Mouse (Mus musculus): ENCODE data around the gene Atr. TPM values are rescaled to one million over a fixed set of nuclear protein-coding genes. Genes with fewer than 3 reads are reported as not detected.
A peak's percentile ranks its signal among the peaks of the same experiment; 100 is the strongest.

The Atr gene
- total RNA-seq (2022): 1 to 10 TPM; 3.0 to 3.7 (median 3.5) TPM

- peak; percentile 86 to 89 for DNase-seq (ENCODE audit: low spot score in 2 of 2)
Observed at GRCm38 (mm10) chr9:95857414-95858026, at the start of gene Atr. Atr (plus strand) TSS chr9:95857597.

GRCm38 (mm10) chr9:95809596-95809995 is 47.8 kb upstream of the Atr start:
- DNase-seq (ENCODE audit: low spot score in 2 of 2): no peak

DNA sequence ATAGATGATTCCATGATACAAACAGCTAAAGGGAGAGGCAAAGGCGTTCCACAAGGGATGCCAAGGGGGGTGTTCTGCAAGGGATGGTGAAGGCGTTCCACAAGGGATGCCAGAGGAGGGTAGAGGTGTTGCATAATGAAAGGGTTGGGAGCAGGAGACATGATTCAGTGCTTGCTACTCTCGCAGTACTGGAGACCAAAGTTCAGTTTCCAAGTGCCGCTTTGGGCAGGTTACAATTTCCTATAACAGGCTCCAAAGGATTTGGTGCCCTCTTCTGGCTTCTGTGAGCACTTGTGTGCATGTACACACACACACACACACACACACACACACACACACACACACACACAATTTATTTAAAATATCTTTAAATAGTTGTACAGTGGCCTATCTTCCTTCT is 45.6 kb upstream of the Atr start:
- DNase-seq (ENCODE audit: low spot score in 2 of 2): no peak

DNA sequence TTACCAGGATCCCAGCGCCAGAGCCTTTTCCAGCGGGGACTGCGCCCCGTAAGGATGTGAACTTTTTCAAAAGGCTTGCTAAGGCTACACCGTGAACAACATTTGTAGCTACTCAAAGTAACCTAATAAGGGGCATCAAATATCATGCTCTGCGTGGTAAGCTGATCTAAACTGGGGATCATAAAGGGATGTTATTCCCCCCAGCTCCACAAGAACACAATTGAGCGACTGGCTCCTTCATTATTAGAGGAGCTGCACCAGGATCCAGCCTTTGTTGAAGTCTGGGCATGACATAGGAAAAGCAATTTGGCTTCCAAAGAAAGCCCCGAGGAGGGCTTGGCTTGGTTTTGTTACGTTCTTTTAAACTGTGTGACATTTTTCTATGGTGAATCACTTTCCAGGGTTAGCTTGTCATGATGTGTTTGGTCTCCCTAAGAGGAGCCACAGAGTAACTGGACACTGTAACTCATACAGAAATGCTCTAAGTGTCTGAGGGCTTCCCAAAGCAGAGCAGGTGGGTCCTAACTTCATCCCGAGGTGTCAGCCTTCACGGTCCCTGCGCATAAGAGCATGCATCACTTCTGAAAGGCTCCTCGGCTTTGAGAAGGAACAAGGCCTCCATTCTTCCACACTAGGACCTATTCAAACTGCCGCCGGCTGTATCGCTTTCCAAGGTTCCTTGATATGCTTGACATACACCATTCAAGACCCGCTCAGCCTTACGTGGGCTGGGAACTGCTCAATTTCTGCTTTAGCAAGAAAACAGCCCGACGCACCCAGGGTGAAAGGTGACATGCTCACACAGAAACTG is 43.5 kb upstream of the Atr start:
- no peak for DNase-seq (ENCODE audit: low spot score in 2 of 2)

GRCm38 (mm10) chr9:95815015-95815673 is 42.3 kb upstream of the Atr start:
- DNase-seq (ENCODE audit: low spot score in 2 of 2): no peak

DNA sequence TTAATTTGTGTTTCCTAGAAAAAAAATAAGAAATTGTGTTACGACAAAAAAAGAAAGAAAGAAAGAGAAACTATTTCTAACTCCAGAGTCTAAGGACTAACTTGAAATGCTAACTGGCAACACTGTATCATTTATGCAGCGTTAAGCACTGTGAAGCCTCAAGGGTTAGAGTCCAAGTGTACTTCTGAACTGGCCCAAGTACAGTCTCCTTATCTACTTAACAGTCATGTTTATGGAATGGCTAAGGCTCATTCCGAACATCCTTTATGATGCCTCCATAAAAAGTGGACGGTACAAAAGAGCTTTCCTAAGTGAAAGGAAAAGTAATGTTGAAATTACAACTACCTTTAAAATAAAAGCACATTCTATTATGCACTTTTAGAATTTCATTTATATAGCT is 41.7 kb upstream of the Atr start:
- DNase-seq (ENCODE audit: low spot score in 2 of 2): no peak

DNA sequence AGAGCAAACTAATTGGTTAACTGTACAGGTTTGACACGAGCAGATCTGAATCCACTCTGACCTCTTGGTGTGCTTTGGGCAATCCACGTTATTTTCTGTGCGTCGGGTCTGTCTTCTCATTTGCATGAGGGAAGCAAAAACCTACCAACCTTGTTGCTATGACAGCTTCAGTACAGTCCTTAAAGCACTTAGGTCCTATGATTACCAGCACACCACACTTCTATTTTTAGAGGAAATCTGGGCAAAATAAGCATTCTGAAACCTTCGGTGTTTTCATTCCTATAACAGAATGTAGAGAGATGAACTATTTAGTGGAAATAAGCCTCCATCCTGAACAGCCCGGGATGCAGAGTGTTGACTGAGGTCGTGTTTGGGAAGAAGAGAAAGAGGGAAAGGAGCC is 34.9 kb upstream of the Atr start:
- DNase-seq (ENCODE audit: low spot score in 2 of 2): no peak

GRCm38 (mm10) chr9:95827565-95827964 is 29.8 kb upstream of the Atr start:
- DNase-seq (ENCODE audit: low spot score in 2 of 2): no peak

DNA sequence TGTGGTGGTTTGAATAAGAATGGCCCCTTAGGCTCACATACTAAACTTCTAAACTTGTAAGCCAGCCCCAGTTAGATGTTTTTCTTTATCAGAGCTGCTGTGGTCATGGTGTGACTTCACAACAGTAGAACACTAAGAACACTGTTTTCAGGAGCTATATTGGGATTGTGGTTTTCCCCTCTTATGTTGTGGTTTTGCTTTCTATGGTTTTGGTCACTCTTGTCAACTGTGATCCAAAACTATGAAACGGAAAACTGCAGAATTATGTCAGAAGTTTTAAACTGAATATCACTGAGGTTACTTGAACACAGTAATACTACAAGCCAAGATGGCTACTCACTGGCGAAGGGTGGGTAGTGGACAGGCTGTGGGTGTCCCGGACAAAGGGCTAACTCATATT is 24.6 kb upstream of the Atr start:
- no peak for DNase-seq (ENCODE audit: low spot score in 2 of 2)

DNA sequence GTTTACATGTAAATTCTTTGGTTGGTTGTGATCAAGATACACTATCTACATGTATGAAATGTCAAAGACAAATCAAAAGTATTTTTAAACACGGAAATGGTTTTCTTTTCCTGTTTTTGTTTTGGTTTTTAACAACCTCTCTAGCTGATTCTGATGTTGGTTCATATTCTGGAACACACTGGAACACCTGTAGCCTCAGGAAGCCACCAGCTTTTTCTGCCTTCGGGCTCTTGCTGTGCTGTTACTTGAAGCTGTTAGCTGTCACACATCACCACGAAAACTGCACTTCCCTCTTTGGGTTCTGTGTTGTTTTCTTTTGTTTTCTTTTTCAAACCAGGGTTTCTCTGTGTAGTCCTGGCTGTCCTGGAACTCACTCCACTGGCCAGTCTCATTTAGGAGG is 22.6 kb upstream of the Atr start:
- no peak for DNase-seq (ENCODE audit: low spot score in 2 of 2)

GRCm38 (mm10) chr9:95835741-95836140 is 21.7 kb upstream of the Atr start:
- no peak for DNase-seq (ENCODE audit: low spot score in 2 of 2)

GRCm38 (mm10) chr9:95839424-95839823 is 18.0 kb upstream of the Atr start:
- DNase-seq (ENCODE audit: low spot score in 2 of 2): no peak

GRCm38 (mm10) chr9:95844825-95845460 is 12.5 kb upstream of the Atr start, which contains the start of gene Pls1:
Pls1 (minus strand) TSS chr9:95845311.
- DNase-seq (ENCODE audit: low spot score in 2 of 2): peak; percentile 29 to 40

GRCm38 (mm10) chr9:95845711-95846110 is 11.7 kb upstream of the Atr start:
- no peak for DNase-seq (ENCODE audit: low spot score in 2 of 2)

DNA sequence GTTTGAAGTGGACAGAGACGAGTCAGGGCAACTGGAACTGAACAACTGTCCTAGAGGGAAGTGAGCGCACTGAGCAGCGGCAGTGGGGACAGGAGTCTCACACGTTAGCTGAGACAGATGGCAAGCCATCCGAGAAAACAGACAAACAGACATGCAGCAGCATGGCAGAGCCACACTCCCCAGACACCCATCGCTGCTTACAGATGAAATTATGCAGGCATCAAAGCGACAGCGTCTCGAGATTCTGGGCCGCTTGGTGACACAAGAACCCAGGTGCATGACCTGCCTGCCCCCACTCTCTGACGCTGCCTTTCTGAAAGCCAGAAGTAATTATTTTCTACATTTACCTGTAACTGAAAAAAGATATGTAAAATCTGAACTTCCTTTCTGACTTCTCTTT is 5.7 kb upstream of the Atr start:
- no peak for DNase-seq (ENCODE audit: low spot score in 2 of 2)

DNA sequence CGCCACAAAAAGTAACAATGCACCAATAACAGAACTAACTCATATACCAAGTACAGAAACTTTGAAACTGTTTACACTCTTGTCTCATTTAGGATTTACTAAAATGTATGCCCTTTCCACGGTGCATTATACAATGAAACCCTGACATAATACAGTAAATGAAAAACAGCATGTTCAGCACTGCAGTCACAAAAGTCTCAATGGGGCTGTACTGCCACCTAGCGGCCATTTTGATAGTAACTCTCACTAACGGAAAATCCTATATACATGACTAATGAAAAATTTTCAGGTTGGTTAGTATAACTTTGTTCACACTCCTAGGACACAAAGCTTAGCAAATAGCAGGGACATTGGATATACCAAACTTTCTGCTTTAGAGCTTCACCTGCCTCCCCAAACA is 4.5 kb upstream of the Atr start:
- DNase-seq (ENCODE audit: low spot score in 2 of 2): peak; percentile 14 to 15

GRCm38 (mm10) chr9:95854891-95855290 is 2.5 kb upstream of the Atr start:
- no peak for DNase-seq (ENCODE audit: low spot score in 2 of 2)

DNA sequence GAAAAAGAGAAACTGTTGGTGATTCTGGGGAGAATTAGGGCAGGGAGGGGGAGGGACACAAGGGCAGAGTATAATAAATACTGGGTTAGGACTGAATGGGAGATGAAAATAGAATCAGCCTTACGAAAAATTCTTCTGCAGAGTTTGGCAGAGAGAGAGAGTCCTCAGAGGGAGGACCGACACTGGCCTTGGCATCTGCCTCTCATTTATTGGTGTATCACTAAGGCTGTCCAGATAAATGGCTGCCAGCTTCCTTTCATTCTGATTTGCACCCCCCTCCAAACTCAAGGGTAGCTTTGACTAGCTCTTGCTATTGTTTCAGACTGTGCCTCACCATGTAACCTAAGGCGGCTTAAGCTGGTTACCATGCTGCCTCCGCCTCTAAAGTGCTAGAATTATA is 1.4 kb upstream of the Atr start:
- DNase-seq (ENCODE audit: low spot score in 2 of 2): no peak

DNA sequence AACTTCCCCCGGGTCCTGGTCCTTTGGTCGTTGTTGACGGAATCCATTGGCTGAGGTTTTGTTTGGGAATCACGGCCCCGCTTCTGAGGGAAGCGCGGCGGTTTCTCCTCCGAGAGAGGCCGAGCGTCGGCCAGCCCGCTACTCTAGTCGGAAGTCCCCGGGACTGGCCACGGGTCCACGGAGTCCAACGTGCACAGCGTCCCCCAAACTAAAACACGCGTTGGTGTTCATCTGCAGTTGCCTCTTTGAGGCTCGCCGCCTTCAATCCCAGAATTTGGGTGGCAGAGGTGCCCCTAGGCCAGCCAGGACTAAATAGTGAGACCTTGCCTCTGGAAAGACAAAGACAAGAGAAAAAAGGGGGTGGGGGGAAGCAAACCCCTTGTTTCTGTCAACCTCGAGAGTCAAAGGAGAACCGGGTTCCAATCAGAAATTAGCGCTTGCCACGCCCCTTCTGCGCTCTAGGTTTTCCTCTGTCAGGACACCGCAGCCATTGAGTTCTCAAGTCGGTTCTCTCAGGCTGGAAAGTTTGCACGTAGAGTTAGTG is 702 bp downstream of the Atr start:
- DNase-seq (ENCODE audit: low spot score in 2 of 2): no peak

- DNase-seq (ENCODE audit: low spot score in 2 of 2): no peak
Observed at GRCm38 (mm10) chr9:95878246-95878645, 20.8 kb downstream of the Atr start.

- no peak for DNase-seq (ENCODE audit: low spot score in 2 of 2)
Observed at GRCm38 (mm10) chr9:95882751-95883150, 25.4 kb downstream of the Atr start.

GRCm38 (mm10) chr9:95897392-95897791 is 40.0 kb downstream of the Atr start:
- DNase-seq (ENCODE audit: low spot score in 2 of 2): no peak
